Mouse (Mus musculus) cerebellum, adult 11 months (tissue): ENCODE measurements at regions not wholly inside any gene's neighbourhood (a gene's known extent, or its start where the extent isn't known, plus 50 kb on each side); places are given as distances from the start of the nearest gene placed in this dataset.

Source experiments
- DNase-seq: peaks from one replicate; pipeline ENCODE4 v3.0.0; 2022

- DNase-seq, result no peak
Observed at GRCm38 (mm10) chr5:58705561-58705960, 987.8 kb downstream of the Pcdh7 start.

- DNase-seq, result no peak
Observed at GRCm38 (mm10) chr5:58712381-58712780, 994.6 kb downstream of the Pcdh7 start.

DNA sequence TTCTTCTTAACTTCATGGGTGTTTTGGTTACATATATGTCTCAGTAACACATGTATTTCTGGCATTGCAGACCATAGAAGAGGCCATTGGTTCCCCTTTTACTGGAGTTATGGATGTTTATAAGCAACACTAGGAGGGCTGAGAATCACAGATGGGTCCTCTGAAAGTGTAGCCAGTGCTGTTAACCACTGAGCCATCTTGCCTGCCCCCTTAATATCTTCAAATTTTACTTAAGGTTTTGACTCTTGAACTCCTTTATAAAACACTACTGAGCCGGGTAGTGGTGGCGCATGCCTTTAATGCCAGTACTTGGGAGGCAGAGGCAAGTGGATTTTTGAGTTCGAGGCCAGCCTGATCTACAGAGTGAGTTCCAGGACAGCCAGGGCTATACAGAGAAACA, 1015.6 kb downstream of the Pcdh7 start:
- DNase-seq, result no peak

DNA sequence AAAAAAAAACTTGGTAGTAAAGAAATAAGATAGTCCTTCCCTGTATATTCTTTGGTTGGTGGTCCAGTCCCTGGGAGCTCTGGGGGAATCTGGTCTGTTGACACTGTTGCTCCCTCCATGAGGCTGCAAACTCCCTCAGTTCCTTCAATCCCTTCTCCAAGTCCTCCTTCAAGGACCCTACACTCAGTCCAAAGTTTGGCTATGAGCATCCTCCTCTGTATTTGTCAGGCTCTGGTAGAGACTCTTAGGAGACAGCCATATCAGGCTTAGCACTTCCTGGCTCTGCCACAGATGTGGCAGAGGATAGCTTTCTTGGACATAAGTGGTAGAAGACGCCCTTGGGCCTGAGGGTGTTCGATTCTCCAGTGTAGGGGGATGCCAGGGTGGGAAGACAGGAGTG, 1016.2 kb downstream of the Pcdh7 start:
- DNase-seq, result no peak

DNA sequence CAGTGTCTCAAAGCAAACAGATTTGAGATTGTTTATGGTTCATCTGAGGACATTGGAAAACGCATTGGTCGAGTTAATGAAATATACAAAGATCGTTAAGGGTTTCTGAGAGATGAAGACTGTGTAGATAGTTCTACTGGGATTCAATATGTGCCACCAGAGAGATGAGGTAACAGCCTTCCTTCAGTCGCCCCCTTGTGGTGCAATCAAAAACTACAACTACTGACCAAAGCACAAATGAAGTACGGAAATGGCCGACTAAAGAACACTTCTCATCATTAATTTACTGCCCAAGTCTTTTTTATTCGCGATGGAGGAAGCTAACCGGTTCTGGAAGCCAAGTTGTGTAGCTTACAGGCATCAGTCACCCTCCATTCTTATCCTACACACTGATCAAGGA, 1018.8 kb downstream of the Pcdh7 start:
- peak; percentile 2 for DNase-seq

GRCm38 (mm10) chr5:58737264-58737883, 1019.6 kb downstream of the Pcdh7 start:
- no peak for DNase-seq

GRCm38 (mm10) chr5:58738041-58738440, 1020.3 kb downstream of the Pcdh7 start:
- no peak for DNase-seq

DNA sequence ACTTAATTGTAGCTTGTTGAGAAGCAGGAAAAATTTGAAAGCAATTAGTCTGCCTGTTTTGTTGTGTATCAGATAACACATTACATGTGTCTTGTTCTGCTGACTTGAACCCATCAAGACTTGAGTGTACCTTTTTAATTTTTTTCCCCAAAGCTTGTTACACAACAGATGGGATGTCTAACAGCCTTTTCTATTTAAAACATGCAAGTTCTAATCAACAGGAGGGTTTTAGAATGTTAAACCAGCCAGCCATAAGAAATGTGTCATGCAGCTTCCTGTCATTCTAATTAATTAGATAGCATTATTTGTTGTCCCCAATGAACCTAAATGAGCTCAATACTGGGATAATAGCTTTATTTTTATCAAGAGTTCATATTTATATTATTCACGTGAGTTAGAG, 1023.0 kb downstream of the Pcdh7 start:
- no peak for DNase-seq

DNA sequence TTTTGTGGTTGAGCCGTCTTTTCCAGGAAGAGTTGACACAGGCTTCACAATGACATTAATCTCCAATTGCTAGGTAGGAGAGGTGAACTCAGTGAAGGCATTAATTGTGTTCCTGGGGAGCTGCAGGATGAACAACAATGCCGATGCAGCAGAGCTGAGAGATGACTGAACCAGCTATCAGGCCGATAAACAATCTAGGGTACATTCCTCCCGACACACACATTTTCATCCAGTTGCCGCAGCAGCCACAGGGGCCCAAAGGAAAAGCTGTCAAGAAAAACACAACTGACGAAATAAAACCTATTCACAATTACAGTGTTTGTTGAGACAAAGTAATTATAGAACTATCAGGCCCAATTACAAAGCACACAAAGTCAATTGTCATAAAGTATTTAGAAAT, 1029.9 kb downstream of the Pcdh7 start:
- DNase-seq, result no peak

DNA sequence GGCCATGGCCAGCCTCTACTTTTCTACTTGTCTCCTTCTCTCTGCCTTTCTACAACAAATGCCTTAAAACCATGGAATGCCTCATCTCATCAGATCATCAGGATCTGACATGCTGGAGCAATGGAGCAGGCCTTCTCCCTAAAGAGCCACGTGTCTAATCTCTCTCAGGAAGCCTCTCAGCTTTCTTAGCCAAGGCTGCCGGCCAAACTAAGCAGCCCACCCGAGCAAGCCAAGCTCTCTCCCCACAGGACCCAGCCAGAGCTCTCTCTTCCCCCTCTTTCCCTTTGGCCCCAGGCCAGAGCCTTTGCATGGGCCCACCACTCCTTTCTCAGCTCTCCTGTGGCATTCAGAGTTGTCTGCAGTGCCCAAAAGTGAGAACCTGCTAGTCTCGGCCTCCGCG, 1034.0 kb downstream of the Pcdh7 start:
- DNase-seq, result no peak
